Comparison of ENCODE assay signal across 15 mouse cellular contexts in the genomic region with DNA sequence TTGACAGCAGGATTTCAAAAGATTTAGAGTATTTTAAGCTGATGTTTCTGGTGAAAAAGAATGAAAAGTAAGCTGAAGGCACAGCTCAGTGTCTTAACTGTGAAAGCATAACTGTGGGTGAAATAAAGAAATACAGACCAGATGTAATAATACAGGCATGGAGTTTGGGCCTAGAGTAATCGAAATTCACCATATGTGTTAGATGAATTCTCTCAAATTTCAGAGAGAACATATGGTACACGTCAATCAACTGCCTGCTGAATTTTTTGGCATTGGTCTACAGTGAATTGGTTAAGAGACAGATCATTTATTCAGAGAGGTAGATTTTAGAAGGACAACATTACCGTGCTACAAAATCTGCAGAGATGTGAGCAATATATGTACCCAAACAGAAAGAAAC.
"Had no signal": no experiment of that assay in that cellular context is flagged by ENCODE, and none has a peak within 500 bp of the region (broad histone marks: within the 10 kb centered on the region; RNA-seq: fewer than 3 reads in every experiment).

No protein-coding gene starts in this region.

- H3K36me3 ChIP-seq: liver, embryonic 13.5 days had no signal

- H3K4me3 ChIP-seq: layer of hippocampus, adult 2 months; liver, embryonic 13.5 days had no signal

- H3K27ac ChIP-seq: kidney, postnatal 0 days; layer of hippocampus, adult 2 months; liver, embryonic 13.5 days; stomach, postnatal 0 days had no signal

- H3K27me3 ChIP-seq: liver, embryonic 13.5 days had no signal

- DNase-seq: kidney, postnatal 25 days; left cerebral cortex, postnatal 4 days; liver, embryonic 13.5 days; lung, adult 2 months; lung, postnatal 14 days; lung, postnatal 4 days; midbrain, embryonic 14.5 days; right cerebral cortex, adult 18-20 months; right cerebral cortex, postnatal 14 days; right cerebral cortex, postnatal 4 days; thymus, postnatal 25 days had no signal

- H3K4me1 ChIP-seq: liver, embryonic 13.5 days had no signal

- H3K4me2 ChIP-seq: liver, embryonic 13.5 days; midbrain, embryonic 11.5 days had no signal

- H3K9me3 ChIP-seq: liver, embryonic 13.5 days had no signal

- H3K9ac ChIP-seq: liver, embryonic 13.5 days had no signal
